Mouse (Mus musculus) lung, embryonic 15.5 days (tissue): ENCODE results near the gene Fuk. TPM values are rescaled to one million over a fixed set of nuclear protein-coding genes. Genes with fewer than 3 reads are reported as not detected.
A peak's percentile ranks its signal among the peaks of the same experiment; 100 is the strongest.
"Not testable (repeated sequence)": the region's sequence is repeated elsewhere in the genome, so short reads cannot be mapped to it uniquely, and the experiment has no call there.

Source experiments
- ATAC-seq: fragments of 200-750 bp; cut with Nextera tagmentation; 2 replicates; pipeline ENCODE4 v1.8.0; 2017; ENCODE audit warnings: moderate number of reproducible peaks, borderline replicate concordance; ENCODE audit not compliant: low FRiP score, low TSS enrichment; ENCODE audit errors: extremely low read depth
- H3K27ac ChIP-seq: fragments of 300-500 bp; sonication (generic); 2 replicates; pipeline ENCODE4 v1.5.1; 2015; ENCODE audit warnings: moderate library complexity, mild to moderate bottlenecking, inconsistent platforms
- H3K27me3 ChIP-seq: fragments of 300-500 bp; sonication (generic); 2 replicates; pipeline ENCODE4 v1.6.1; 2015; ENCODE audit warnings: inconsistent platforms
- H3K36me3 ChIP-seq: fragments of 300-500 bp; sonication (generic); 2 replicates; pipeline ENCODE4 v1.6.1; 2015; ENCODE audit warnings: inconsistent platforms
- H3K4me1 ChIP-seq: fragments of 300-500 bp; sonication (generic); 2 replicates; pipeline ENCODE4 v1.6.1; 2015; ENCODE audit warnings: inconsistent platforms
- H3K4me2 ChIP-seq: fragments of 300-500 bp; sonication (generic); 2 replicates; pipeline ENCODE4 v1.6.1; 2015; ENCODE audit warnings: inconsistent platforms, mild to moderate bottlenecking, moderate library complexity
- H3K4me3 ChIP-seq: fragments of 300-500 bp; sonication (generic); 2 replicates; pipeline ENCODE4 v1.5.1; 2015; ENCODE audit warnings: mild to moderate bottlenecking, inconsistent platforms
- H3K9ac ChIP-seq: fragments of 300-500 bp; sonication (generic); 2 replicates; pipeline ENCODE4 v1.6.1; 2015; ENCODE audit warnings: inconsistent platforms
- H3K9me3 ChIP-seq: fragments of 300-500 bp; sonication (generic); 2 replicates; pipeline ENCODE4 v1.6.1; 2016; ENCODE audit warnings: inconsistent platforms
- WGBS: fragments of 180-500 bp; shearing (Covaris S2); methylation state at CpG from one replicate; pipeline ENCODE4 v1.1.7; 2015; 5-methylcytosine and 5-hydroxymethylcytosine counted together
- polyA plus RNA-seq: library from polyadenylated mRNA; unstranded; fragments of >200 nt; fragmentation: Nextera tagmentation; extraction: Ambion mirVana; gene quantifications from 2 replicates; pipeline ENCODE4 v1.2.1, GENCODE M21; 2015

Fuk gene
- polyA plus RNA-seq, 1 experiment from 2014 or later = 10.8 TPM

DNA sequence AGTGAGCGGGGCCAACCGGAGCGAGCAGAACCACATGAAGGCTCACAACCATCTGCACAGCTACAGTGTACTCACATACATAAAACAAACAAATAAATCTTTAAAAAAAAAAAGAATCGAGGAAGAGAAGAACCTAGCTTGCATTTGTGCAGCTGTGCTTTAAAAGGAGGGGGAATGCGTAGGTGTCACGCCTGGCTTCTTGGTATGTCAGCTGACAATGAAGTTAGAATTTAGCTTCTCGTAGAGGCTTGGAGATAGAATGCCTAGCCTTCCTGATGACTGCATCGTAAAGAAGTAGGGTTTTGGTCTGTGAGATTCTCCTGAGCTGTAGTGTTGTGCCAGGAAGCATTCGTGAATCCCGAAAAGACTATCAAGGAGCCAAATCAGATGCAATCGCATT, 15.7 kb upstream of the Fuk start:
- no peaks in the 10 kb centered on the region for H3K27me3 ChIP-seq
- no peak overlapping the region for H3K27ac ChIP-seq
- H3K9me3 ChIP-seq = no peaks in the 10 kb centered on the region
- no peak for ATAC-seq
- H3K36me3 ChIP-seq = no peaks in the 10 kb centered on the region
- no peak overlapping the region for H3K4me3 ChIP-seq
- H3K4me2 ChIP-seq = no peak overlapping the region
- no peak overlapping the region for H3K9ac ChIP-seq
- WGBS = 80% methylated on average over 11 of the region's 11 CpGs
- H3K4me1 ChIP-seq = peaks cover 22% of the 10 kb centered on the region

DNA sequence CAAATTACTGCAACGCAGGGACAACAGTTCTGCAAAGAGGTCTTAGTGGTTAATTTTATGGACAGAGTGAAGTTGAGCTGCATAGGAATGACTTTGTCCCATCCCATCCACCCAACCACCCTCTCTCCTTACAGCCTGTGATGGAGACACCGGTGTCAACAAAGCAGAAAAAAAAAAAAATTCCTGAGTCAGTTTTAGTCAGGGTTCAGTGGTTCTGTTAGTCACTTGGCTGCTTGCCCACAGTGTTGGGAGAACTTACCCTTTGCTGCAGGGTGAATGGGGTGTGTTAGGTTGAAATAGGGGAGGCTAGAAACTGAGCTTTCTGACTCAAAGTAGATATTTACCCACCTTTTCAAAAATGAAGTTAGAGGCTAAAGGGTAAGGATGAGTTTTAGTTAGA, 15.1 kb upstream of the Fuk start:
- no peak overlapping the region for H3K27ac ChIP-seq
- no peak for ATAC-seq
- H3K9ac ChIP-seq = no peak overlapping the region
- H3K36me3 ChIP-seq = no peaks in the 10 kb centered on the region
- H3K9me3 ChIP-seq = no peaks in the 10 kb centered on the region
- H3K4me3 ChIP-seq = no peak overlapping the region
- 56% methylated on average over 2 of the region's 2 CpGs for WGBS
- H3K27me3 ChIP-seq = no peaks in the 10 kb centered on the region
- peaks cover 22% of the 10 kb centered on the region for H3K4me1 ChIP-seq
- no peak overlapping the region for H3K4me2 ChIP-seq

DNA sequence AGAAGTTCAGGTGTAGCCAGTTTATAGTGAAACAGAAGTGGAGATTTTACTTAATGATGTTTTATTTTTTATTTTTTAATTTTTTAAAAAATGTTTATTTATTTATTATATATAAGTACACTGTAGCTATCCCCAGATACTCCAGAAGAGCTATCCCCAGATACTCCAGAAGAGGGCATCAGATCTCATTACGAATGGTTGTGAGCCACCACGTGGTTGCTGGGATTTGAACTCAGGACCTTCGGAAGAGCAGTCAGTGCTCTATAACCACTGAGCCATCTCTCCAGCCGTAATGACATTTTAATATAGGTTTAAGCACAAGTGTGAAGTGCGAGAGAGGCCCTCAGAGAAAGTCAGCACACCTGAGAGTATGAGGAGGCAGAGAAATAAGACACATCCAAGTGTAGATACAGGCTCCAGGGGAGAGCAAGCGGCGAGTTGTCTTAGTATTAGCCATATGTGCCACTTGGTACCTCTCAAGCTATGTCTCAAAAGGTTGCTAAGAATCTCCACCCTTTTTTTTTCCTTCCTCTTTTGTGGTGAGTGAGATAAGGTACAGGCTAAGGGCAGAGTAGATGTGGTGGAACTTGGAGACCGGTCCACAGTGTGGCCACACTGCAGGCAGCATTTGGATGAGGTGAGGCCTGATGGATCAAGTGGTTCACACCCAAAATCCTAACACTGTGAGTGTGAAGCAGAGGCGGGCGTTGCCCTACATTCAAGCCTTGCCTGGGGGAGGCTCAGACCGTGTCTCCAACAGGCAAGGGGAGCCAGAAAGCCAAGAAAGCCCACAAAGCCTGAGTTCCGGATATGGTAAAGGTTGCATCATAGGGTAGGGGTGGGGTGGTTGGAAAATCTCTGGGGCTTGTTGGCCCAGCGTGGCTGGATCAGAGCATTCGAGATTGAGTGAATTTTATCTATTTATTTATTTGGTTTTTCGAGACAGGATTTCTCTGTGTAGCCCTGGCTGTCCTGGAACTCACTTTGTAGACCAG, 9.6 kb upstream of the Fuk start:
- H3K4me3 ChIP-seq = no peak overlapping the region
- H3K9ac ChIP-seq = no peak overlapping the region
- no peaks in the 10 kb centered on the region for H3K27me3 ChIP-seq
- H3K27ac ChIP-seq = no peak overlapping the region
- 75% methylated on average over 15 of the region's 15 CpGs for WGBS
- no peaks in the 10 kb centered on the region for H3K36me3 ChIP-seq
- H3K9me3 ChIP-seq = no peaks in the 10 kb centered on the region
- H3K4me2 ChIP-seq = no peak overlapping the region
- ATAC-seq = no peak
- H3K4me1 ChIP-seq = no peaks in the 10 kb centered on the region

DNA sequence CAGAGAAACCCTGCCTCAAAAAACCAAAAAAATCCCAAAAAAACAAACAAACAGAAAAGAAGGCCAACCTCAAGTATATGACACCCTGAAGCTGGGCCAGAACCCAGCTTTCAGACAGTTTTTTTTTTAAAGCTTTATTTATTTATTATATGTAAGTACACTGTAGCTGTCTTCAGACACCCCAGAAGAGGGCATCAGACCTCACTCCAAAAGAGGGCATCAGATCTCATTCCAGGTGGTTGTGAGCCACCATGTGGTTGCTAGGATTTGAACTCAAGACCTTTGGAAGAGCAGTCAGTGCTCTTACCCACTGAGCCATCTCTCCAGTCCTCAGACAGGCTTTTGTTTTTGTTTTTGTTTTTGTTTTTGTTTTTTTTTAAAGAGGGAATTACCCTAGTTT, 7.6 kb upstream of the Fuk start:
- not testable (repeated sequence) for H3K4me2 ChIP-seq, H3K9me3 ChIP-seq, H3K9ac ChIP-seq, H3K36me3 ChIP-seq, ATAC-seq, H3K4me3 ChIP-seq, H3K27ac ChIP-seq, H3K4me1 ChIP-seq, H3K27me3 ChIP-seq

DNA sequence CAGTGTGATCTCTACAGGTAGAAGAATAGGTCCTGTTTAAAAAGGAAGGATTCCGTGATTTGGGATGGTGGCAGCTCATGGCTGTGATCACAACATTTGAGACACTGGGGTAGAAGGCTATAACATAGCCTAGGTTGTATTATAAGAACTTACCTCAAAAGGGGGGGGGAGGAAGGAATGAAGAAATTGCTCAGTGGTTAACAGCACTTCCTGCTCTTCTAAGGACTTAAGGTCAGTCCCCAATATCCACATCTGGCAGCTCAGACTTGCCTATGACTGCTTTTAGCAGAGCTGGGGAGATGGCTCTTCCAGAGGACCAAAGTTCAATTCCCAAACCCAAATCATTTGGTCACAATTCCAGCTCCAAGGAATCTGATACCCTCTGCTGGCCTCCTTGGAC, 4.4 kb upstream of the Fuk start:
- ATAC-seq = no peak

DNA sequence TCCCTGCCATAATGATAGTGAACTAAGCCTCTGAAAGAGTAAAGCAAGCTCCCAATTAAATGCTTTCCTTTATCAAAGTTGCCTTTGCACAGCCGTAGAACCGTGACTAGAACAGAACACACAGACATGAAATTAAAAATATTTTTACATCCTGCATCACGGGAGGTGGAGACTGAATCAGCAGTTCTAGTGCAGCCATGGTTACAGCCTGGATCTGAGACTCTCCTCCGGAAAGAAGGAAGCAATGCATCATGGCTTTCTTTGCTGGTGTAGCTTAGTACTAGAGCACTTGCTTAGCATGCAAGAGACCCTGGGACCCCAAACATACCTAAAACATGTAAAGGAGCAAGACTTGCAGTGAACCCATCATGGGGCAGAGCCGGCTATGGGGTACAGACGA, 3.1 kb upstream of the Fuk start:
- Histone ChIP-seq H3K9me3 (no peaks in the 10 kb centered on the region), H3K4me2 (no peak overlapping the region), H3K27ac (no peak overlapping the region), H3K36me3 (no peaks in the 10 kb centered on the region), H3K9ac (no peak overlapping the region), H3K27me3 (no peaks in the 10 kb centered on the region), H3K4me3 (no peak overlapping the region), H3K4me1 (peaks cover 8% of the 10 kb centered on the region)
- 82% methylated on average over 6 of the region's 6 CpGs for WGBS
- ATAC-seq = no peak

More for the DNA sequence above, 4.4 kb upstream of the Fuk start:
- 85% methylated on average over 1 of the region's 1 CpGs for WGBS
- H3K4me2 ChIP-seq = no peak overlapping the region
- H3K9ac ChIP-seq = no peak overlapping the region
- no peak overlapping the region for H3K27ac ChIP-seq
- H3K27me3 ChIP-seq = no peaks in the 10 kb centered on the region
- no peaks in the 10 kb centered on the region for H3K36me3 ChIP-seq
- no peaks in the 10 kb centered on the region for H3K9me3 ChIP-seq
- peaks cover under 1% of the 10 kb centered on the region; the same call in 1 of the 2 replicates for H3K4me1 ChIP-seq
- no peak overlapping the region for H3K4me3 ChIP-seq

DNA sequence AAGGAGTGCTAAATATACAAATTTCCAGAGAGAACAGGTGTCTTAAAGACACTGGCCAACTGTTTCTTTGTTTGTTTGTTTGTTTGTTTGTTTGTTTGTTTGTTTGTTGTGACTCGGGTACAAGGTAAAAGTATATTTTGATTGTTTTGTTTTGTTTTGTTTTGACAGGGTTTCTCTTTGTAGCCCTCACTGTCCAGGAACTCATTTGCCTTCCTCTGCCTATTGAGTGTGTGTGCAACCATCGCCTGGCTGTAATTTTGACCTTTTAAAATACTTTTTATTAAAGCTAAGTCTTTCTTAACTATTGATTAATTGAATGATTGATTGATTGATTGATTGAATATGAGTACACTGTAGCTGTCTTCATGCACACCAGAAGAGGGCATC, 284 bp upstream of the Fuk start:
- WGBS = 46% methylated on average over 2 of the region's 2 CpGs
- peaks cover 8% of the 10 kb centered on the region for H3K4me1 ChIP-seq
- 0 out of 2 replicates have a peak, but pooled peaks cover 4% of the 10 kb centered on the region for H3K36me3 ChIP-seq
- no peak overlapping the region for H3K27ac ChIP-seq
- ATAC-seq = no peak
- peak overlapping the region; percentile 54 for H3K4me2 ChIP-seq
- H3K9ac ChIP-seq = no peak overlapping the region
- H3K4me3 ChIP-seq = peak overlapping the region; percentile 65
- no peaks in the 10 kb centered on the region for H3K27me3 ChIP-seq
- H3K9me3 ChIP-seq = no peaks in the 10 kb centered on the region

DNA sequence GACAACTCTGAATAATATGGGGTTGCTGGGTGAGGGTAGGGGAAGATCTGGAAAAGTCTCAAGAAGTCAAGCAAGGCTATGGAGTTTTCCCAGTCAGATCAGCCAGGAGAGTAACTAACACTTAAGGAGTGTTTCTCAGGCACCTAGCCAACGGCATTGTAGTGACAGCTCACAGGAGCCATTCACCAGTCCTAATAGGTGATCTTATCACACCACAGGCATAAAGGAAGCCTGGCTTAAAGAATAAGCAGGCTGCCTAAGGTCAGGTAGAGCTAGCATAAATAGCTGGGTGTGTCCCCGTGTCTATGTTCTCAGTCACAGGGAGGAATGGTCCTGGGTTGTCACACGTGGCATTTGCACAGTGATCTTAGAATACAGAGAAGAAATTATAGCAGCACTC, 1.2 kb downstream of the Fuk start:
- ATAC-seq = no peak
- Histone ChIP-seq H3K36me3 (0 out of 2 replicates have a peak, but pooled peaks cover 4% of the 10 kb centered on the region), H3K9me3 (no peaks in the 10 kb centered on the region), H3K4me3 (no peak overlapping the region), H3K4me2 (no peak overlapping the region), H3K4me1 (peaks cover 8% of the 10 kb centered on the region), H3K27ac (no peak overlapping the region), H3K27me3 (no peaks in the 10 kb centered on the region), H3K9ac (no peak overlapping the region)
- 65% methylated on average over 3 of the region's 3 CpGs for WGBS

DNA sequence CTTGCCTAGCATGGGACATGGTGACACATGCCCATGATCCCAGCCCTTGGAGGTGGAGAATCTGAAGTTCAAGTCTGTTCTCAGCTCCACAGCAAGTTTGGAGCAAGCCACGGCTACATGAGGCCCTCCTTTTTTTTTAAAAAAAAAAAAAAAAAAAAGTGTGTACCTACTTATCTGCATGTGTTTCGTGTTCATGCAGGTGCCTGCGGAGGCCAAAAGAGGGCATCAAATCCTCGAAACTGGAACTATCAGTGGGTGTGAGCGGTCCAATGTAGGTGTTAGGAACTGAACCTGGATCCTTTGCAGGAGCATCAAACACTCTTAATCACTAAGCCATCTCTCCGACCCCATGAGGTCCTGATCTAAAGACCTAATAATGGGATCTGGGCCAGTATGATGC, 4.8 kb downstream of the Fuk start:
- H3K27ac ChIP-seq = no peak overlapping the region

DNA sequence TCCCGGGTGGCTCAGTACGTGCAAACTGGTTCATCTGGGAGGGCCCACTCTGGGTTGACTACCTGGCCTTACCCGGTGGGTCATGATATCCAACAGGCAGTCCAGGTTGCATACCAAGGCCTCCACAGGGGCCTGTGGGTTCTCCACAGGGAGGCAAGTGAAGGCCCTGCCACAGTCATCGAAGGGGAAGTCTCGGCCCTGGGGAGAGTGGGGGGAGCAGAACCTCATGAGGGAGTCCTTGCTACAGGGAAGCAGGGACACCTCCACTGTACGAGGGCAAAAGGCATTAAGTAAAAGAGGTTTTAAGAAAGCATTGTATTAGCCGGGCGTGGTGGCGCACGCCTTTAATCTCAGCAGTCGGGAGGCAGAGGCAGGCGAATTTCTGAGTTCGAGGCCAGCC, 6.5 kb downstream of the Fuk start:
- H3K9ac ChIP-seq = no peak overlapping the region
- ATAC-seq = no peak
- 0 out of 2 replicates have a peak, but pooled peaks cover 4% of the 10 kb centered on the region for H3K36me3 ChIP-seq
- WGBS = 91% methylated on average over 13 of the region's 13 CpGs
- H3K27me3 ChIP-seq = no peaks in the 10 kb centered on the region
- no peaks in the 10 kb centered on the region for H3K9me3 ChIP-seq
- H3K4me1 ChIP-seq = no peaks in the 10 kb centered on the region
- no peak overlapping the region for H3K4me3 ChIP-seq
- no peak overlapping the region for H3K27ac ChIP-seq
- H3K4me2 ChIP-seq = no peak overlapping the region

More for the DNA sequence above, 4.8 kb downstream of the Fuk start:
- no peaks in the 10 kb centered on the region for H3K27me3 ChIP-seq
- H3K4me3 ChIP-seq = no peak overlapping the region
- no peaks in the 10 kb centered on the region for H3K9me3 ChIP-seq
- no peak for ATAC-seq
- H3K36me3 ChIP-seq = 0 out of 2 replicates have a peak, but pooled peaks cover 4% of the 10 kb centered on the region
- H3K4me1 ChIP-seq = peaks cover 8% of the 10 kb centered on the region
- H3K4me2 ChIP-seq = no peak overlapping the region
- WGBS = 91% methylated on average over 6 of the region's 6 CpGs
- no peak overlapping the region for H3K9ac ChIP-seq

DNA sequence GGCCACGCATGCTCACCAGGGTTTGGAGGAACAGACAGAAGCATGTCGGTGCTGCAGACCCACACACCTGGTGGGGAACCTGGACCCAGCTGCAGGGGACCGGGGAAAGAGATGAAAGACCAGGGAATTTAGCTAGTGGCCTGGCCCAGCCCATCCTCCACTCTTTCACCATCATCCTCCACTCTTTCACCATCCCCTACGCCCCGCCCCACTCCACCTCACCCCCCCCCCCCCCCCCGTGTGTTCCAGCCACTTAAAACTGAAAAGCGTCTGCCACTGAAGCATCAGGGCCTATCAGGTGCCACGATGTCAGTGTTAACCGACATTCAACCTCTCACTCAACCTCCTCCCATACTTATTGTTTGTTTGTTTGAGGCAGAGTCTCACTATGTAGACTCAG, 7.0 kb downstream of the Fuk start:
- Histone ChIP-seq H3K4me1 (no peaks in the 10 kb centered on the region), H3K4me3 (no peak overlapping the region), H3K4me2 (no peak overlapping the region), H3K9me3 (no peaks in the 10 kb centered on the region), H3K9ac (no peak overlapping the region), H3K27ac (no peak overlapping the region), H3K27me3 (no peaks in the 10 kb centered on the region), H3K36me3 (0 out of 2 replicates have a peak, but pooled peaks cover 4% of the 10 kb centered on the region)
- no peak for ATAC-seq
- WGBS = 68% methylated on average over 7 of the region's 9 CpGs

DNA sequence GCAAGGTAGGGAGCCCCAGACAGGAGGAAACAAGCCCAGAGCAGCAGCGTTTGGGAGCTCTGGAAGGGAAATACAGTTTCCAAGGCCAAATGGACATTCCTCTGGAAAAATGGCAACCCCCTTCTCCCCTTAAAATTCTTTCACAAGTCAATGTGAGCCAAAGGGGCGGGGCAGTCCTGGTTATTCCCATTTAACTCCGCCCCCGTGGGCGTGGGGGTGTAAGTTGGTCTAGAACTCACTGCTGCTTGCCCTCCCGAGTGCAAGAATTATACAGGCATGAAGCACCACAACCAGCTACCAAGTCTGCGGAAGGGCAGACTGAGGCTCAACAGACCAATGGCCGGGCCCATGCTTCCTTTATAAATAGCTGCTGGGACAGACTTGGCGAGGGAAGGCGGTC, 7.4 kb downstream of the Fuk start:
- Histone ChIP-seq H3K4me2 (no peak overlapping the region), H3K27me3 (no peaks in the 10 kb centered on the region), H3K4me1 (no peaks in the 10 kb centered on the region), H3K36me3 (0 out of 2 replicates have a peak, but pooled peaks cover 4% of the 10 kb centered on the region), H3K9ac (no peak overlapping the region), H3K4me3 (no peak overlapping the region), H3K27ac (no peak overlapping the region), H3K9me3 (no peaks in the 10 kb centered on the region)
- ATAC-seq = no peak
- WGBS = 80% methylated on average over 10 of the region's 10 CpGs
